Mouse (Mus musculus) hindbrain, embryonic 12.5 days (tissue): ENCODE measurements around the gene Rgl2. TPM values are rescaled to one million over a fixed set of nuclear protein-coding genes. Genes with fewer than 3 reads are reported as not detected.
A peak's percentile ranks its signal among the peaks of the same experiment; 100 is the strongest.

ENCODE experiments used
- ATAC-seq: fragments of 200-750 bp; cut with Nextera tagmentation; 2 replicates; pipeline ENCODE4 v1.8.0; 2017; ENCODE audit warnings: moderate TSS enrichment; ENCODE audit not compliant: low FRiP score
- H3K27ac ChIP-seq: fragments of 300-500 bp; sonication (generic); 2 replicates; pipeline ENCODE4 v1.5.1; 2016; ENCODE audit warnings: mild to moderate bottlenecking
- H3K27me3 ChIP-seq: fragments of 300-500 bp; sonication (generic); 2 replicates; pipeline ENCODE4 v1.6.1; 2016; ENCODE audit warnings: mild to moderate bottlenecking
- H3K36me3 ChIP-seq: fragments of 300-500 bp; sonication (generic); 2 replicates; pipeline ENCODE4 v1.6.1; 2016; ENCODE audit warnings: mild to moderate bottlenecking
- H3K4me1 ChIP-seq: fragments of 300-500 bp; sonication (generic); 2 replicates; pipeline ENCODE4 v1.6.1; 2016
- H3K4me2 ChIP-seq: fragments of 300-500 bp; sonication (generic); replicated peaks from 2 replicates; pipeline ENCODE4 v1.6.1; 2016; ENCODE audit warnings: mild to moderate bottlenecking
- H3K4me3 ChIP-seq: fragments of 300-500 bp; sonication (generic); 2 replicates; pipeline ENCODE4 v1.5.1; 2016; ENCODE audit warnings: mild to moderate bottlenecking
- H3K9ac ChIP-seq: fragments of 300-500 bp; sonication (generic); 2 replicates; pipeline ENCODE4 v1.6.1; 2016; ENCODE audit warnings: mild to moderate bottlenecking, moderate library complexity
- H3K9me3 ChIP-seq: fragments of 300-500 bp; sonication (generic); replicated peaks from 2 replicates; pipeline ENCODE4 v1.6.1; 2016; ENCODE audit warnings: mild to moderate bottlenecking
- WGBS: fragments of 180-500 bp; shearing (Covaris S2); methylation state at CpG from one replicate; pipeline ENCODE4 v1.1.7; 2016; 5-methylcytosine and 5-hydroxymethylcytosine counted together
- polyA plus RNA-seq: library from polyadenylated mRNA; unstranded; fragments of >200 nt; fragmentation: Nextera tagmentation; extraction: Ambion mirVana; gene quantifications from 2 replicates; pipeline ENCODE4 v1.2.1, GENCODE M21; 2016

Gene Rgl2
- polyA plus RNA-seq, 1 experiment from 2014 or later: 64.1 TPM

- Histone ChIP-seq H3K4me3 (peak overlapping the region; percentile 82), H3K9me3 (no peaks in the 10 kb centered on the region), H3K9ac (peak overlapping the region; percentile 87), H3K4me2 (peak overlapping the region; percentile 97), H3K4me1 (peaks cover 29% of the 10 kb centered on the region), H3K27ac (no peak overlapping the region), H3K36me3 (peaks cover 41% of the 10 kb centered on the region), H3K27me3 (no peaks in the 10 kb centered on the region)
- ATAC-seq: no peak
- WGBS: 57% methylated on average over 11 of the region's 11 CpGs
These were observed 18.8 kb upstream of the Rgl2 start for GRCm38 (mm10) chr17:33910346-33911051.

- Histone ChIP-seq H3K4me2 (no peak overlapping the region), H3K4me1 (peaks cover 29% of the 10 kb centered on the region), H3K27me3 (no peaks in the 10 kb centered on the region), H3K36me3 (peaks cover 41% of the 10 kb centered on the region), H3K4me3 (no peak overlapping the region), H3K9me3 (no peaks in the 10 kb centered on the region), H3K9ac (no peak overlapping the region), H3K27ac (no peak overlapping the region)
- no peak for ATAC-seq
- WGBS: 92% methylated on average over 31 of the region's 31 CpGs
These were observed 18.1 kb upstream of the Rgl2 start for GRCm38 (mm10) chr17:33911052-33911812.

- WGBS: 90% methylated on average over 28 of the region's 28 CpGs
- H3K27ac ChIP-seq: no peak overlapping the region
- H3K9ac ChIP-seq: no peak overlapping the region
- H3K36me3 ChIP-seq: peaks cover 41% of the 10 kb centered on the region
- H3K9me3 ChIP-seq: no peaks in the 10 kb centered on the region
- ATAC-seq: no peak
- H3K4me2 ChIP-seq: no peak overlapping the region
- H3K27me3 ChIP-seq: no peaks in the 10 kb centered on the region
- H3K4me1 ChIP-seq: peaks cover 33% of the 10 kb centered on the region
- H3K4me3 ChIP-seq: no peak overlapping the region
These were observed 17.4 kb upstream of the Rgl2 start for GRCm38 (mm10) chr17:33911813-33912414.

- Histone ChIP-seq H3K4me2 (no peak overlapping the region), H3K9me3 (no peaks in the 10 kb centered on the region), H3K27me3 (0 out of 2 replicates have a peak, but pooled peaks cover 4% of the 10 kb centered on the region), H3K4me1 (peaks cover 33% of the 10 kb centered on the region), H3K9ac (no peak overlapping the region), H3K27ac (no peak overlapping the region), H3K36me3 (peaks cover 47% of the 10 kb centered on the region), H3K4me3 (no peak overlapping the region)
- no peak for ATAC-seq
- WGBS: 89% methylated on average over 10 of the region's 10 CpGs
These were observed 16.1 kb upstream of the Rgl2 start for GRCm38 (mm10) chr17:33913264-33913663.

GRCm38 (mm10) chr17:33913905-33914304, 15.4 kb upstream of the Rgl2 start:
- Histone ChIP-seq H3K9me3 (no peaks in the 10 kb centered on the region), H3K4me3 (no peak overlapping the region), H3K4me1 (peaks cover 37% of the 10 kb centered on the region), H3K36me3 (peaks cover 47% of the 10 kb centered on the region), H3K9ac (no peak overlapping the region), H3K4me2 (no peak overlapping the region), H3K27me3 (0 out of 2 replicates have a peak, but pooled peaks cover 9% of the 10 kb centered on the region), H3K27ac (no peak overlapping the region)
- ATAC-seq: no peak
- WGBS: 96% methylated on average over 8 of the region's 8 CpGs

GRCm38 (mm10) chr17:33914969-33915391, 14.4 kb upstream of the Rgl2 start:
- Histone ChIP-seq H3K4me2 (peak overlapping the region; percentile 46), H3K9ac (no peak overlapping the region), H3K9me3 (no peaks in the 10 kb centered on the region), H3K27ac (peak overlapping the region; percentile 30), H3K4me3 (no peak overlapping the region; the same call in 1 of the 2 replicates), H3K4me1 (peaks cover 45% of the 10 kb centered on the region), H3K27me3 (0 out of 2 replicates have a peak, but pooled peaks cover 9% of the 10 kb centered on the region), H3K36me3 (peaks cover 47% of the 10 kb centered on the region)
- no peak for ATAC-seq
- 72% methylated on average over 13 of the region's 13 CpGs for WGBS

GRCm38 (mm10) chr17:33915671-33916250, 13.6 kb upstream of the Rgl2 start, which contains the start of the genes Tapbp and Zbtb22:
Tapbp (plus strand) TSS chr17:33915899.
Zbtb22 (plus strand) TSS chr17:33915904.
- WGBS: 1% methylated on average over 34 of the region's 34 CpGs
- no peaks in the 10 kb centered on the region for H3K9me3 ChIP-seq
- peaks cover 44% of the 10 kb centered on the region for H3K4me1 ChIP-seq
- peak within 1 kb of the TSS; percentile 70 for H3K9ac ChIP-seq
- peak within 1 kb of the TSS; percentile 89 for H3K27ac ChIP-seq
- ATAC-seq: peak; percentile 90
- peak within 1 kb of the TSS; percentile 56 for H3K4me3 ChIP-seq
- peaks cover 47% of the 10 kb centered on the region for H3K36me3 ChIP-seq
- 0 out of 2 replicates have a peak, but pooled peaks cover 9% of the 10 kb centered on the region for H3K27me3 ChIP-seq
- peak within 1 kb of the TSS; percentile 46 for H3K4me2 ChIP-seq

GRCm38 (mm10) chr17:33916294-33916693, 13.0 kb upstream of the Rgl2 start:
- Histone ChIP-seq H3K4me1 (peaks cover 42% of the 10 kb centered on the region), H3K9me3 (no peaks in the 10 kb centered on the region), H3K36me3 (peaks cover 43% of the 10 kb centered on the region), H3K4me3 (peak overlapping the region; percentile 56), H3K27me3 (0 out of 2 replicates have a peak, but pooled peaks cover 9% of the 10 kb centered on the region), H3K9ac (peak overlapping the region; percentile 70), H3K4me2 (peak overlapping the region; percentile 46), H3K27ac (peak overlapping the region; percentile 89)
- WGBS: under 1% methylated on average over 14 of the region's 20 CpGs
- peak; percentile 14 for ATAC-seq

- Histone ChIP-seq H3K4me1 (peaks cover 45% of the 10 kb centered on the region), H3K36me3 (peaks cover 35% of the 10 kb centered on the region), H3K9me3 (no peaks in the 10 kb centered on the region), H3K27me3 (0 out of 2 replicates have a peak, but pooled peaks cover 9% of the 10 kb centered on the region), H3K4me3 (peak overlapping the region; percentile 56), H3K4me2 (peak overlapping the region; percentile 46), H3K27ac (no peak overlapping the region), H3K9ac (peak overlapping the region; percentile 23; the same call in 1 of the 2 replicates)
- ATAC-seq: no peak
- WGBS: 75% methylated on average over 31 of the region's 31 CpGs
These were observed 12.3 kb upstream of the Rgl2 start for GRCm38 (mm10) chr17:33916847-33917655.

GRCm38 (mm10) chr17:33917656-33918292, 11.6 kb upstream of the Rgl2 start:
- H3K27me3 ChIP-seq: 0 out of 2 replicates have a peak, but pooled peaks cover 9% of the 10 kb centered on the region
- no peak overlapping the region for H3K4me3 ChIP-seq
- no peak overlapping the region for H3K27ac ChIP-seq
- WGBS: 86% methylated on average over 18 of the region's 18 CpGs
- no peak overlapping the region for H3K9ac ChIP-seq
- H3K4me2 ChIP-seq: peak overlapping the region; percentile 46; the same call in 1 of the 2 replicates
- no peak for ATAC-seq
- no peaks in the 10 kb centered on the region for H3K9me3 ChIP-seq
- peaks cover 28% of the 10 kb centered on the region for H3K36me3 ChIP-seq
- peaks cover 45% of the 10 kb centered on the region for H3K4me1 ChIP-seq
